Mouse (Mus musculus) myocyte (in vitro differentiated cells): ENCODE data around the gene Col1a2.

Experiments
- CEBPB ChIP-seq: IDR thresholded peaks from 2 replicates; pipeline ENCODE4 v1.6.1; 2011; ENCODE audit warnings: mild to moderate bottlenecking, moderate library complexity; ENCODE audit not compliant: poor library complexity, insufficient read depth, severe bottlenecking
- E2F4 ChIP-seq: IDR thresholded peaks from one replicate; pipeline ENCODE4 v1.6.1; 2011; ENCODE audit warnings: mild to moderate bottlenecking, control low read depth, moderate library complexity; ENCODE audit not compliant: insufficient read depth
- MAX ChIP-seq: IDR thresholded peaks from one replicate; pipeline ENCODE4 v1.6.1; 2011; ENCODE audit warnings: low read depth, mild to moderate bottlenecking, control low read depth
- MYOD1 ChIP-seq, 3 experiments: IDR thresholded peaks; one replicate each; pipeline ENCODE4 v1.6.1; 2011; ENCODE audit warnings: control low read depth in 2 of 3, low read depth in 2 of 3, mild to moderate bottlenecking in 2 of 3, moderate library complexity in 1 of 3; ENCODE audit not compliant: insufficient read length in 2 of 3, control insufficient read depth in 1 of 3
- MYOG ChIP-seq, 3 experiments: IDR thresholded peaks; one replicate each; pipeline ENCODE4 v1.6.1; 2011; ENCODE audit warnings: control low read depth in 2 of 3, low read depth in 2 of 3, mild to moderate bottlenecking in 2 of 3; ENCODE audit not compliant: insufficient read length in 2 of 3, control insufficient read depth in 1 of 3, insufficient read depth in 1 of 3
- POLR2A ChIP-seq: IDR thresholded peaks from one replicate; pipeline ENCODE4 v1.6.1; 2011; ENCODE audit warnings: low read depth, mild to moderate bottlenecking, control low read depth, moderate library complexity; ENCODE audit not compliant: insufficient read length
- POLR2AphosphoS2 ChIP-seq: IDR thresholded peaks from one replicate; pipeline ENCODE4 v1.6.1; 2011; ENCODE audit warnings: low read depth, control low read depth; ENCODE audit not compliant: insufficient read length
- REST ChIP-seq: IDR thresholded peaks from one replicate; pipeline ENCODE4 v1.6.1; 2011; ENCODE audit warnings: mild to moderate bottlenecking, control low read depth, moderate library complexity; ENCODE audit not compliant: insufficient read depth, insufficient read length
- SRF ChIP-seq: IDR thresholded peaks from one replicate; pipeline ENCODE4 v1.6.1; 2011; ENCODE audit warnings: low read depth; ENCODE audit not compliant: control insufficient read depth, insufficient read length
- TCF12 ChIP-seq: IDR thresholded peaks from one replicate; pipeline ENCODE4 v1.6.1; 2011; ENCODE audit warnings: mild to moderate bottlenecking, control low read depth; ENCODE audit not compliant: poor library complexity, insufficient read depth, severe bottlenecking
- TCF3 ChIP-seq: IDR thresholded peaks from one replicate; pipeline ENCODE4 v1.6.1; 2011; ENCODE audit warnings: low read depth, control low read depth; ENCODE audit not compliant: insufficient read length
- USF1 ChIP-seq: IDR thresholded peaks from one replicate; pipeline ENCODE4 v1.6.1; 2011; ENCODE audit warnings: low read depth, mild to moderate bottlenecking, control low read depth, moderate library complexity

GRCm38 (mm10) chr6:4541926-4542715 lies 37.5 kb downstream of the Col1a2 start:
- no peak for TF ChIP-seq USF1
- TF ChIP-seq REST, result no peak
- peak; percentile 91 for TF ChIP-seq POLR2AphosphoS2
- no peak for TF ChIP-seq E2F4
- TF ChIP-seq MAX, result no peak
- no peak for TF ChIP-seq TCF12
- TF ChIP-seq POLR2A, result no peak
- TF ChIP-seq SRF, result no peak
- no peak for TF ChIP-seq MYOG (IDR thresholded peaks at IDR 0.05; ENCODE audit: control insufficient read depth in 1 of 3, insufficient read depth in 1 of 3, insufficient read length in 2 of 3, low read depth in 2 of 3)
- no peak for TF ChIP-seq MYOD1 (IDR thresholded peaks at IDR 0.05; ENCODE audit: control insufficient read depth in 1 of 3, insufficient read length in 2 of 3, low read depth in 2 of 3)
- no peak for TF ChIP-seq CEBPB
- TF ChIP-seq TCF3, result no peak
